Mouse (Mus musculus): ENCODE results near the gene Gm17660. TPM values are rescaled to one million over a fixed set of nuclear protein-coding genes. Genes with fewer than 3 reads are reported as not detected.

Gene Gm17660
- polyA plus RNA-seq, 1 experiment from 2014 or later, result not detected

- H3K4me3 ChIP-seq (ENCODE audit: low read length), result no peak overlapping the region
- no peak for ATAC-seq (ENCODE audit: low read depth)
These were observed 8.7 kb downstream of the Gm17660 start for GRCm38 (mm10) chr5:104068751-104069150.

GRCm38 (mm10) chr5:104062773-104063551, 14.4 kb downstream of the Gm17660 start:
- Histone ChIP-seq H3K4me2 (ENCODE audit: low read depth, low read length) (no peak overlapping the region), H3K9me3 (ENCODE audit: control insufficient read depth, low read length) (no peaks in the 10 kb centered on the region), H3K4me3 (ENCODE audit: low read length) (no peak overlapping the region), H3K27me3 (ENCODE audit: control insufficient read depth, insufficient read depth, low read depth, low read length) (no peaks in the 10 kb centered on the region), H3K36me3 (ENCODE audit: control insufficient read depth, insufficient read depth, low read length) (peaks cover 20% of the 10 kb centered on the region), H3K9ac (ENCODE audit: low read length) (no peak overlapping the region), H3K4me1 (replicated peaks; ENCODE audit: control insufficient read depth, insufficient read depth, low read length) (no peaks in the 10 kb centered on the region), H3K27ac (ENCODE audit: low read length) (no peak overlapping the region)
- WGBS, result 90% methylated on average over 11 of the region's 11 CpGs
- no peak for ATAC-seq (ENCODE audit: low read depth)

More at GRCm38 (mm10) chr5:104068751-104069150, 8.7 kb downstream of the Gm17660 start:
- H3K4me1 ChIP-seq (replicated peaks; ENCODE audit: control insufficient read depth, insufficient read depth, low read length), result peaks cover 5% of the 10 kb centered on the region
- H3K36me3 ChIP-seq (ENCODE audit: control insufficient read depth, insufficient read depth, low read length), result peaks cover 9% of the 10 kb centered on the region
- H3K9ac ChIP-seq (ENCODE audit: low read length), result no peak overlapping the region
- no peak overlapping the region for H3K4me2 ChIP-seq (ENCODE audit: low read depth, low read length)
- no peaks in the 10 kb centered on the region for H3K9me3 ChIP-seq (ENCODE audit: control insufficient read depth, low read length)
- 81% methylated on average over 7 of the region's 7 CpGs for WGBS
- H3K27me3 ChIP-seq (ENCODE audit: control insufficient read depth, insufficient read depth, low read depth, low read length), result no peaks in the 10 kb centered on the region
- H3K27ac ChIP-seq (ENCODE audit: low read length), result no peak overlapping the region

GRCm38 (mm10) chr5:104061936-104062772, 15.3 kb downstream of the Gm17660 start:
- Histone ChIP-seq H3K4me1 (replicated peaks; ENCODE audit: control insufficient read depth, insufficient read depth, low read length) (no peaks in the 10 kb centered on the region), H3K9ac (ENCODE audit: low read length) (no peak overlapping the region), H3K36me3 (ENCODE audit: control insufficient read depth, insufficient read depth, low read length) (peaks cover 20% of the 10 kb centered on the region), H3K9me3 (ENCODE audit: control insufficient read depth, low read length) (no peaks in the 10 kb centered on the region), H3K4me2 (ENCODE audit: low read depth, low read length) (no peak overlapping the region), H3K4me3 (ENCODE audit: low read length) (no peak overlapping the region), H3K27ac (ENCODE audit: low read length) (no peak overlapping the region), H3K27me3 (ENCODE audit: control insufficient read depth, insufficient read depth, low read depth, low read length) (no peaks in the 10 kb centered on the region)
- no peak for ATAC-seq (ENCODE audit: low read depth)
- WGBS, result 81% methylated on average over 13 of the region's 13 CpGs

GRCm38 (mm10) chr5:104060429-104060828, 17.0 kb downstream of the Gm17660 start:
- no peak for ATAC-seq (ENCODE audit: low read depth)
- no peak overlapping the region for H3K4me3 ChIP-seq (ENCODE audit: low read length)
- 91% methylated on average over 5 of the region's 5 CpGs for WGBS
- H3K4me1 ChIP-seq (replicated peaks; ENCODE audit: control insufficient read depth, insufficient read depth, low read length), result no peaks in the 10 kb centered on the region
- H3K36me3 ChIP-seq (ENCODE audit: control insufficient read depth, insufficient read depth, low read length), result peaks cover 20% of the 10 kb centered on the region
- no peak overlapping the region for H3K27ac ChIP-seq (ENCODE audit: low read length)
- no peaks in the 10 kb centered on the region for H3K9me3 ChIP-seq (ENCODE audit: control insufficient read depth, low read length)
- H3K27me3 ChIP-seq (ENCODE audit: control insufficient read depth, insufficient read depth, low read depth, low read length), result no peaks in the 10 kb centered on the region
- H3K4me2 ChIP-seq (ENCODE audit: low read depth, low read length), result no peak overlapping the region
- no peak overlapping the region for H3K9ac ChIP-seq (ENCODE audit: low read length)

GRCm38 (mm10) chr5:104059628-104060027, 17.8 kb downstream of the Gm17660 start:
- Histone ChIP-seq H3K4me2 (ENCODE audit: low read depth, low read length) (no peak overlapping the region), H3K27ac (ENCODE audit: low read length) (no peak overlapping the region), H3K27me3 (ENCODE audit: control insufficient read depth, insufficient read depth, low read depth, low read length) (no peaks in the 10 kb centered on the region), H3K9me3 (ENCODE audit: control insufficient read depth, low read length) (no peaks in the 10 kb centered on the region), H3K36me3 (ENCODE audit: control insufficient read depth, insufficient read depth, low read length) (peaks cover 17% of the 10 kb centered on the region), H3K4me3 (ENCODE audit: low read length) (no peak overlapping the region), H3K4me1 (replicated peaks; ENCODE audit: control insufficient read depth, insufficient read depth, low read length) (no peaks in the 10 kb centered on the region), H3K9ac (ENCODE audit: low read length) (no peak overlapping the region)
- WGBS, result 72% methylated on average over 9 of the region's 9 CpGs
- ATAC-seq (ENCODE audit: low read depth), result no peak

- Histone ChIP-seq H3K4me2 (ENCODE audit: low read depth, low read length) (no peak overlapping the region), H3K27ac (ENCODE audit: low read length) (no peak overlapping the region), H3K4me3 (ENCODE audit: low read length) (no peak overlapping the region), H3K36me3 (ENCODE audit: control insufficient read depth, insufficient read depth, low read length) (peaks cover 12% of the 10 kb centered on the region), H3K4me1 (replicated peaks; ENCODE audit: control insufficient read depth, insufficient read depth, low read length) (no peaks in the 10 kb centered on the region), H3K9ac (ENCODE audit: low read length) (no peak overlapping the region), H3K27me3 (ENCODE audit: control insufficient read depth, insufficient read depth, low read depth, low read length) (no peaks in the 10 kb centered on the region), H3K9me3 (ENCODE audit: control insufficient read depth, low read length) (no peaks in the 10 kb centered on the region)
- 65% methylated on average over 15 of the region's 15 CpGs for WGBS
- no peak for ATAC-seq (ENCODE audit: low read depth)
These were observed 19.4 kb downstream of the Gm17660 start for GRCm38 (mm10) chr5:104058021-104058420.

GRCm38 (mm10) chr5:104056295-104056694, 21.1 kb downstream of the Gm17660 start:
- no peak for ATAC-seq (ENCODE audit: low read depth)
- Histone ChIP-seq H3K4me2 (ENCODE audit: low read depth, low read length) (no peak overlapping the region), H3K27ac (ENCODE audit: low read length) (no peak overlapping the region), H3K9me3 (ENCODE audit: control insufficient read depth, low read length) (no peaks in the 10 kb centered on the region), H3K4me3 (ENCODE audit: low read length) (no peak overlapping the region), H3K36me3 (ENCODE audit: control insufficient read depth, insufficient read depth, low read length) (peaks cover 9% of the 10 kb centered on the region), H3K9ac (ENCODE audit: low read length) (no peak overlapping the region), H3K4me1 (replicated peaks; ENCODE audit: control insufficient read depth, insufficient read depth, low read length) (no peaks in the 10 kb centered on the region), H3K27me3 (ENCODE audit: control insufficient read depth, insufficient read depth, low read depth, low read length) (no peaks in the 10 kb centered on the region)
- 89% methylated on average over 7 of the region's 7 CpGs for WGBS

- ATAC-seq (ENCODE audit: low read depth), result no peak
- H3K9me3 ChIP-seq (ENCODE audit: control insufficient read depth, low read length), result no peaks in the 10 kb centered on the region
- H3K4me1 ChIP-seq (replicated peaks; ENCODE audit: control insufficient read depth, insufficient read depth, low read length), result no peaks in the 10 kb centered on the region
- no peak overlapping the region for H3K4me2 ChIP-seq (ENCODE audit: low read depth, low read length)
- H3K27ac ChIP-seq (ENCODE audit: low read length), result no peak overlapping the region
- H3K27me3 ChIP-seq (ENCODE audit: control insufficient read depth, insufficient read depth, low read depth, low read length), result no peaks in the 10 kb centered on the region
- no peak overlapping the region for H3K4me3 ChIP-seq (ENCODE audit: low read length)
- WGBS, result 90% methylated on average over 4 of the region's 4 CpGs
- no peak overlapping the region for H3K9ac ChIP-seq (ENCODE audit: low read length)
- H3K36me3 ChIP-seq (ENCODE audit: control insufficient read depth, insufficient read depth, low read length), result peaks cover 13% of the 10 kb centered on the region
These were observed 21.6 kb downstream of the Gm17660 start for GRCm38 (mm10) chr5:104055816-104056215.

GRCm38 (mm10) chr5:104054938-104055337, 22.5 kb downstream of the Gm17660 start:
- WGBS, result 93% methylated on average over 4 of the region's 4 CpGs
- H3K27ac ChIP-seq (ENCODE audit: low read length), result no peak overlapping the region
- H3K4me3 ChIP-seq (ENCODE audit: low read length), result no peak overlapping the region
- H3K9ac ChIP-seq (ENCODE audit: low read length), result no peak overlapping the region
- H3K4me2 ChIP-seq (ENCODE audit: low read depth, low read length), result no peak overlapping the region
- no peaks in the 10 kb centered on the region for H3K27me3 ChIP-seq (ENCODE audit: control insufficient read depth, insufficient read depth, low read depth, low read length)
- ATAC-seq (ENCODE audit: low read depth), result no peak
- H3K36me3 ChIP-seq (ENCODE audit: control insufficient read depth, insufficient read depth, low read length), result peaks cover 17% of the 10 kb centered on the region
- H3K9me3 ChIP-seq (ENCODE audit: control insufficient read depth, low read length), result no peaks in the 10 kb centered on the region
- H3K4me1 ChIP-seq (replicated peaks; ENCODE audit: control insufficient read depth, insufficient read depth, low read length), result no peaks in the 10 kb centered on the region

Measured in lung, embryonic 16.5 days (tissue).